Mouse (Mus musculus) thymus, postnatal 10 days (tissue): ENCODE measurements around the gene Gdpd4.

Source experiments
- DNase-seq, 2 experiments: peaks; one replicate each; pipeline ENCODE4 v3.0.0; 2021; ENCODE audit warnings: low spot score in 2 of 2

Gene Gdpd4

GRCm38 (mm10) chr7:98084541-98085293 lies 165.0 kb downstream of the Gdpd4 start:
- no peak for DNase-seq

GRCm38 (mm10) chr7:98085314-98085713 lies 165.6 kb downstream of the Gdpd4 start:
- DNase-seq = no peak

- DNase-seq = no peak
These were observed 166.6 kb downstream of the Gdpd4 start for GRCm38 (mm10) chr7:98086346-98086745.

DNA sequence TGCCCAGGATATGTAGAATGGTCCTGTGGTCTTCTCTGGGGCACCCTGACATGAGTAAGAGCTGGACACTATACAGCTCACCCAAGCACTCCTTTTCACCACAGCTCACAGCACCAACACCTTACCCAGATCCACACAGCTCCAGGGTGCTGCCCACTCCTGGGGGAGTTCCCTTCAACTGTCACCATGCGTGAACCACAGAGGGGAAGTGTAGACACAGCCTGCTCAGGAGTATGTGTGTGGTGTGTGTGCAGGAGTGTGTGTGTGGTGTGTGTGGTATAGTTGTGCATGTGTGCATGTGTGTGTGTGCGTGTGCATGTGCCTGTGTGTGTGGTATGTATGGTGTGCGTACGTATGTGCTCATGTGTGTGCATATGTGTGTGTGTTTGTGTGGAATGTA lies 176.1 kb downstream of the Gdpd4 start:
- DNase-seq = no peak

DNA sequence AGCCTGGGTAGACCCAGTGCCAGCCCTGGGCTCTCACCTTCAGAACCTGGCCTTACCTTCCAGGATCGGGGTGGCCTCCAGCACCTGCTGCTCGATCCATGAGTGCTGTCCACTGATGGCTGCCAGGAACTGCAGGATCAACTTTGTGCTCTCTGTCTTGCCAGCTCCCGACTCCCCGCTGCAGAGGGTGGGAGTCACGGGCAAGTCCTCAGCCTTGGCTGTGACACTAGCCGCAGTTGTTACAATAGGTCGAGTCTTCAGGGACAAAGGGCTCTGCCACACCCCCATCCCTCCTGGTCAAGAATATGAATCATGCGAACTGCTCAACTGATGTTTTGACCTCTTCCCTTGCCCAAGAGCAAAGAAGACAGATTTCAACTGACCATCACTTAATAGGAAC lies 177.8 kb downstream of the Gdpd4 start:
- no peak for DNase-seq
